Mouse (Mus musculus) limb, embryonic 14.5 days (tissue): ENCODE measurements around the gene Rasl10a. TPM values are rescaled to one million over a fixed set of nuclear protein-coding genes. Genes with fewer than 3 reads are reported as not detected.

ENCODE experiments used
- ATAC-seq: fragments of 200-750 bp; cut with Nextera tagmentation; 2 replicates; pipeline ENCODE4 v1.8.0; 2017; ENCODE audit warnings: low read depth, moderate number of reproducible peaks, moderate TSS enrichment; ENCODE audit not compliant: low FRiP score
- DNase-seq: peaks from one replicate; pipeline ENCODE4 v3.0.0-alpha.2; 2015; ENCODE audit warnings: low spot score
- H3K27ac ChIP-seq: fragments of 300-500 bp; sonication (generic); replicated peaks from 2 replicates; pipeline ENCODE4 v1.5.1; 2014; ENCODE audit warnings: low read depth, mild to moderate bottlenecking, low read length, moderate library complexity, mixed read lengths
- H3K27me3 ChIP-seq: fragments of 300-500 bp; sonication (generic); 2 replicates; pipeline ENCODE4 v1.6.1; 2014; ENCODE audit warnings: low read length, mixed read lengths; ENCODE audit not compliant: control insufficient read depth, insufficient read depth
- H3K36me3 ChIP-seq: fragments of 300-500 bp; sonication (generic); 2 replicates; pipeline ENCODE4 v1.6.1; 2014; ENCODE audit warnings: mild to moderate bottlenecking, low read length, moderate library complexity, mixed read lengths; ENCODE audit not compliant: control insufficient read depth, insufficient read depth
- H3K4me1 ChIP-seq: fragments of 300-500 bp; sonication (generic); 2 replicates; pipeline ENCODE4 v1.6.1; 2014; ENCODE audit warnings: antibody characterized with exemption, low read length, mixed read lengths; ENCODE audit not compliant: control insufficient read depth, insufficient read depth
- H3K4me2 ChIP-seq: fragments of 300-500 bp; sonication (generic); replicated peaks from 2 replicates; pipeline ENCODE4 v1.6.1; 2014; ENCODE audit warnings: low read depth, mild to moderate bottlenecking, low read length, moderate library complexity; ENCODE audit not compliant: severe bottlenecking
- H3K4me3 ChIP-seq: fragments of 300-500 bp; sonication (generic); replicated peaks from 2 replicates; pipeline ENCODE4 v1.5.1; 2014; ENCODE audit warnings: low read length
- H3K9ac ChIP-seq: fragments of 300-500 bp; sonication (generic); 2 replicates; pipeline ENCODE4 v1.6.1; 2014; ENCODE audit warnings: mild to moderate bottlenecking, low read depth, low read length, moderate library complexity; ENCODE audit not compliant: severe bottlenecking
- H3K9me3 ChIP-seq: fragments of 300-500 bp; sonication (generic); 2 replicates; pipeline ENCODE4 v1.6.1; 2016; ENCODE audit warnings: low read length; ENCODE audit not compliant: control insufficient read depth
- POLR2A ChIP-seq: fragments of 200-500 bp; IDR thresholded peaks from 2 replicates; pipeline ENCODE4 v1.8.0; 2012; ENCODE audit warnings: inconsistent platforms, mild to moderate bottlenecking, moderate library complexity, borderline replicate concordance; ENCODE audit not compliant: insufficient read depth, insufficient read length; ENCODE audit errors: extremely low read depth
- WGBS: fragments of 180-500 bp; shearing (Covaris S2); extraction: QIAGEN DNeasy Blood & Tissue Kit; methylation state at CpG from one replicate; pipeline ENCODE4 v1.1.7; 2014; 5-methylcytosine and 5-hydroxymethylcytosine counted together
- polyA plus RNA-seq, 2 experiments: library from polyadenylated mRNA; depleted of rRNA in 1 of 2; stranded (reverse) in 1 of 2; unstranded in 1 of 2; fragments of >200 nt; fragmentation: Nextera tagmentation in 1 of 2; extraction: Ambion mirVana in 1 of 2; gene quantifications; 2 replicates each; pipeline versions ENCODE4 v1.2.1 to v1.2.3; 2012 to 2014

Rasl10a gene
- polyA plus RNA-seq, 2 experiments: 5.9 to 8.6 TPM

DNA sequence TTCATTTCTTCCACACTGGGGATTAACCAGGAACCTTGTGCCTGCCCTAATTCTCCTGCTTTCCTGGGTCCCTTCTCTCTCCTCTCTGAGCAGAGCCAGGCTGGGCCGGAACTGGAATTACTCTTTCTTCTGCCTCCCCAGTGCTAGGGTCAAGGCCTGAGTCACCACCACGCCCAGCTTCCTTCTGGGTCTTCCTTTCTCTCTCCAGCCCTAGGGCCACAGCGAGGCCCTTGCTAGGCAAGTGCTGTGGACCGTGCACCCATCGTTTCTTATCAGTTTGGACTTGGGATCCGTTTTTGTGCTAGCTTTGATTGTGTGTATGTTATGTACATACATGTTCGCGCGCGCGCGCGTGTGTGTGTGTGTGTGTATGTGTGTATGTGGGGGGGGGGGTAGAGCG lies 3.8 kb upstream of the Rasl10a start:
- Histone ChIP-seq H3K9ac (no peak overlapping the region), H3K27ac (no peak overlapping the region), H3K27me3 (peaks cover 35% of the 10 kb centered on the region), H3K4me3 (no peak overlapping the region), H3K9me3 (no peaks in the 10 kb centered on the region), H3K36me3 (no peaks in the 10 kb centered on the region), H3K4me1 (peaks cover 18% of the 10 kb centered on the region), H3K4me2 (no peak overlapping the region)
- DNase-seq: no peak
- TF ChIP-seq POLR2A: no peak
- WGBS: 90% methylated on average over 14 of the region's 14 CpGs
- no peak for ATAC-seq

DNA sequence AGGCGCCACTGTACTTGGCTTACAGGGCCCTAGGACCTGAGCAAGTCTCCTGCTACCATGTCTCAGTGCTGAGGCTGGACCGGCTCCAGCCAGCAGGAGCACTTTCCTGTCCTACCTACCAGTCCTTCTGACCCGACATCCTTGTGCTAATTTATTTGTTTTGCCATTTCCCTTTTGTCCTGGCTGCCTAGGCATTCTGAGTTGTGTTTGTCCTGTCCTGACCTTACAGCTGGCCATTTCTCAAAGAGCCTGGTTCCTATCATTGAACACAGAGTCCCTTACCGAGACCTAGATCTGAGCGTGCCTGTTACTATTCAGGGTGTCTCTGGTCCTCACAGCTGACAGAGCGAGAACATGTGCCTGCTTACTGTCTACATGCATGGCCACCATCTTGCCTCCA lies 3.1 kb upstream of the Rasl10a start:
- no peak for TF ChIP-seq POLR2A
- 65% methylated on average over 6 of the region's 6 CpGs for WGBS
- no peak for ATAC-seq

GRCm38 (mm10) chr11:5055945-5056938 lies 1.7 kb upstream of the Rasl10a start:
- no peaks in the 10 kb centered on the region for H3K9me3 ChIP-seq
- H3K27me3 ChIP-seq: peaks cover 56% of the 10 kb centered on the region
- WGBS: 29% methylated on average over 21 of the region's 23 CpGs
- H3K4me1 ChIP-seq: peaks cover 23% of the 10 kb centered on the region
- H3K27ac ChIP-seq: no peak overlapping the region; the same call in 1 of the 2 replicates
- H3K9ac ChIP-seq: 0 out of 2 replicates have a peak overlapping the region, but pooled peaks have one; percentile 16
- ATAC-seq (no peak), DNase-seq (no peak)
- no peak overlapping the region for H3K4me3 ChIP-seq
- TF ChIP-seq POLR2A: no peak
- H3K36me3 ChIP-seq: peaks cover 10% of the 10 kb centered on the region
- no peak overlapping the region for H3K4me2 ChIP-seq

More for the DNA sequence above, 3.1 kb upstream of the Rasl10a start:
- Histone ChIP-seq H3K4me2 (no peak overlapping the region), H3K27ac (no peak overlapping the region), H3K4me1 (peaks cover 20% of the 10 kb centered on the region), H3K36me3 (no peaks in the 10 kb centered on the region), H3K9me3 (no peaks in the 10 kb centered on the region), H3K27me3 (peaks cover 43% of the 10 kb centered on the region), H3K4me3 (no peak overlapping the region), H3K9ac (no peak overlapping the region)
- no peak for DNase-seq

DNA sequence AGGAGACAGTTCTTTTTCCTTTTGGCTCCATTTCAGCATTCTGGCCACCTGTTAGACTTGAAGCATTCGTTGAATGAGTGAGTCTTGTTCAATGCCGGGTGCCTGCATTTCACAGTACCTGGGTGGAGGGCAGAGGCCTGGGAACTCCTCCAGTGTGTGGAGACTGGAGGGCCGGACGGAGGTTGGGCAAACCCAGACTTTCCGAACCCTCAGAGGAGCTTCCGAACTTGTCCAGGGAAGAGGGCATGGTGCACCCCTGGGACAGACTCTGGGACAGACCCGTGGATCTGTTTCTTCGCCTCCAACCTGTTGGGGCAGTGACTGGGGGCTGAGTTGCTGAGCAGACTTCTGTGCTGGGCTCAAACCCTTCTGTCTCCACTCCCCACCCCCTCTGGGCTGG lies 864 bp upstream of the Rasl10a start:
- Histone ChIP-seq H3K4me3 (no peak overlapping the region), H3K9me3 (no peaks in the 10 kb centered on the region), H3K27me3 (peaks cover 64% of the 10 kb centered on the region), H3K4me2 (no peak overlapping the region; the same call in 1 of the 2 replicates), H3K27ac (no peak overlapping the region), H3K4me1 (peaks cover 32% of the 10 kb centered on the region), H3K9ac (no peak overlapping the region), H3K36me3 (peaks cover 11% of the 10 kb centered on the region)
- DNase-seq: no peak
- no peak for TF ChIP-seq POLR2A
- WGBS: 54% methylated on average over 8 of the region's 8 CpGs
- no peak for ATAC-seq

- Histone ChIP-seq H3K36me3 (peaks cover 11% of the 10 kb centered on the region), H3K4me2 (peak overlapping the region; percentile 94), H3K27ac (no peak overlapping the region), H3K9ac (peak overlapping the region; percentile 56), H3K27me3 (peaks cover 69% of the 10 kb centered on the region), H3K4me1 (peaks cover 36% of the 10 kb centered on the region), H3K4me3 (peak overlapping the region; percentile 53), H3K9me3 (no peaks in the 10 kb centered on the region)
- no peak for TF ChIP-seq POLR2A
- 13% methylated on average over 8 of the region's 8 CpGs for WGBS
- ATAC-seq (no peak), DNase-seq (no peak)
These were observed 430 bp upstream of the Rasl10a start for GRCm38 (mm10) chr11:5057541-5057855.
